ENCODE assay signal across 21 mouse cellular contexts in the genomic region with DNA sequence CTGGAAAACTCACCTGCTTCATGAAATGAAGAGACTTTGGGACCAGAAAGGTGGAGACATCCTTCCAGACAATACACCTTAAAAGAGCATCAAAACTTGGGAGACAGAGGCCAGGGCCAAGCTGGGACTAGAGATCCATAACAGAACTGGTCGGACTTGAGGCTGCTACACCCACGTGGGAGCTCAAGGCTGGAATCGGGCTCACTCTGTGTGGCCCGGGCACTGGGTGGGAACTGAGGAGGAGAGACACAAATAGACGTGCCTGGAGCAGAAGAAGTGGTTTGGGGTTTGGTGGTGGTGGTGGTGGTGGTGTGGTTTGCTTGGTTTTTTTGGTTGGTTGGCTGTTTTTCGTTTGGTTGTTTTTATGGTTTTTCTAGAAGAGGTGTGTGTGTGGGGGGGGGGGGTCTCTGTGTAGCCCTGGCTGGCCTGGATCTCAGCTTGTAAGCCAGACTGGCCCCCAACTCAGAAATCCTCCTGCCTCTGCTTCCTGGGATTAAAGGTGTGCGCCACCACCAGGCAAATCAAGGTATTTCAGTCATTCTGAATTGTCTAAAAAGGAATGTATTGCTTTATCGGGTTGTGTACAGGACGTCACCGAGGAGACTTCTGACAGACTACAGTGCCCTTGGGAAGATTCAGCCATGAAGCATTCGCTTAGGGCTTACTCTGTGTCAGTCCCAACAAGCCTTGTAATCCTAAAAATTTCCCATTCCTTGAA.
DNase-seq lines count a peak whose midpoint lies in the region; ATAC-seq and TF ChIP-seq lines count a peak whose summit lies in the region.
"Had no signal": no experiment of that assay in that cellular context is flagged by ENCODE, and none has a peak within 500 bp of the region (broad histone marks: within the 10 kb centered on the region; RNA-seq: fewer than 3 reads in every experiment).

No protein-coding gene starts in this region.

- H3K4me3 ChIP-seq in layer of hippocampus, adult 2 months: no peak overlapping the region
- H3K4me3 ChIP-seq in MEL (ENCODE audit: control insufficient read depth in 1 of 2, insufficient read depth in 1 of 2, low read depth in 2 of 2, low read length in 2 of 2): no peak overlapping the region
- H3K4me3 ChIP-seq: embryonic facial prominence, embryonic 12.5 days; hindbrain, embryonic 13.5 days; midbrain, embryonic 12.5 days; myocyte had no signal

- H3K27ac ChIP-seq in layer of hippocampus, adult 2 months: peak overlapping the region; percentile 49; the same call in 1 of the 2 replicates
- H3K27ac ChIP-seq in MEL (ENCODE audit: control insufficient read depth, low read depth, low read length): no peak overlapping the region
- H3K27ac ChIP-seq: embryonic facial prominence, embryonic 12.5 days; hindbrain, embryonic 13.5 days; macrophage; midbrain, embryonic 12.5 days had no signal

- no peaks in the 10 kb centered on the region for H3K4me1 ChIP-seq in MEL (ENCODE audit: control insufficient read depth in 1 of 2, insufficient read depth in 2 of 2, low read length in 2 of 2)

- no peak for TF ChIP-seq POLR2A in MEL (IDR thresholded peaks at IDR 0.05; ENCODE audit: control insufficient read depth in 1 of 2, insufficient read depth in 1 of 2, low read depth in 1 of 2, low read length in 2 of 2, poor library complexity in 1 of 2)

- no peaks in the 10 kb centered on the region for H3K9me3 ChIP-seq in MEL (replicated peaks; ENCODE audit: insufficient read depth, low read length)

- peaks cover 5 to 7% of the 10 kb centered on the region in 2 experiments; a peak in 3 of 4 replicates for H3K27me3 ChIP-seq in MEL (ENCODE audit: control insufficient read depth in 1 of 2, insufficient read depth in 2 of 2, low read length in 2 of 2)
- H3K27me3 ChIP-seq: embryonic facial prominence, embryonic 12.5 days had no signal

- TF ChIP-seq RAD21 in MEL (IDR thresholded peaks at IDR 0.05; ENCODE audit: low read depth, low read length): peak; percentile 40

- no peak for ATAC-seq in CD4-positive, CD25-positive, alpha-beta regulatory T cell, adult 4 months
- ATAC-seq: forebrain, embryonic 16.5 days had no signal

- no peak overlapping the region for H3K9ac ChIP-seq in MEL (ENCODE audit: control insufficient read depth, low read depth, low read length, poor library complexity, severe bottlenecking)
- H3K9ac ChIP-seq: embryonic facial prominence, embryonic 12.5 days; hindbrain, embryonic 13.5 days; midbrain, embryonic 12.5 days had no signal

- TF ChIP-seq CTCF in layer of hippocampus, adult 2 months (conservative IDR thresholded peaks at IDR 0.05): peak; percentile 55
- peak; percentile 35 to 45 (median 36); a peak in 5 of 6 replicates for TF ChIP-seq CTCF in MEL (IDR thresholded peaks at IDR 0.05 in 2 of 3, conservative IDR thresholded peaks at IDR 0.05 in 1 of 3; ENCODE audit: control insufficient read depth in 1 of 3, insufficient read depth in 1 of 3, low read depth in 2 of 3, low read length in 3 of 3, poor library complexity in 1 of 3, severe bottlenecking in 1 of 3)

- peak; percentile 41 for DNase-seq in CD4-positive, CD25-positive, alpha-beta regulatory T cell, adult 2 months (ENCODE audit: low read depth, low spot score)
- DNase-seq in layer of hippocampus, adult 2 months (ENCODE audit: low spot score in 2 of 2): no peak
- no peak for DNase-seq in layer of hippocampus, postnatal 25 days (ENCODE audit: extremely low spot score in 1 of 2, low spot score in 1 of 2)
- DNase-seq in 416B (ENCODE audit: low read depth): peak; percentile 24
- DNase-seq in MEL (ENCODE audit: low read depth, low spot score): no peak
- no peak for DNase-seq in cerebellum, postnatal 14 days
- no peak for DNase-seq in thymus, postnatal 36 days
- DNase-seq: adrenal gland, postnatal 10 days; cerebellum, adult 11-12 months; heart, adult 11 months; kidney, adult 11 months; kidney, postnatal 4 days; retina, postnatal 1 day; thymus, adult 18-20 months had no signal

- H3K36me3 ChIP-seq in MEL (ENCODE audit: control insufficient read depth in 1 of 2, insufficient read depth in 2 of 2, low read length in 2 of 2): no peaks in the 10 kb centered on the region
- H3K36me3 ChIP-seq: embryonic facial prominence, embryonic 12.5 days; hindbrain, embryonic 13.5 days; midbrain, embryonic 12.5 days had no signal

- H3K79me2 ChIP-seq in MEL (ENCODE audit: control insufficient read depth, insufficient read depth, low read length, poor library complexity): no peaks in the 10 kb centered on the region

- TF ChIP-seq EP300 in MEL (IDR thresholded peaks at IDR 0.05; ENCODE audit: low read depth in 1 of 2, low read length in 2 of 2): no peak

TF ChIP-seq in MEL, 35 proteins besides CTCF, POLR2A, EP300 and RAD21:
- TF ChIP-seq SMC3 (IDR thresholded peaks at IDR 0.05; ENCODE audit: low read depth, low read length) (peak; percentile 58), ETS1 (IDR thresholded peaks at IDR 0.05; ENCODE audit: low read depth, low read length) (no peak), ZC3H11A (IDR thresholded peaks at IDR 0.05; ENCODE audit: low read depth, low read length) (peak; percentile 30; the same call in 1 of the 2 replicates)

Comparison
In these comparisons a context has a peak if more than half of its experiments do, and no peak if none do; other contexts are left out.
1. DNase-seq: peak in CD4-positive, CD25-positive, alpha-beta regulatory T cell, adult 2 months (single experiment) and 416B (single experiment); none in layer of hippocampus, adult 2 months (0 of 2), layer of hippocampus, postnatal 25 days (0 of 2), MEL (single experiment), cerebellum, postnatal 14 days (0 of 2) and thymus, postnatal 36 days (0 of 2).